Mouse (Mus musculus) MN1 (cell line): Measurements from ENCODE around the gene Agt.

Experiments
- DNase-seq: peaks from one replicate; pipeline ENCODE4 v3.0.0-alpha.2; 2016; ENCODE audit warnings: low spot score

Gene Agt

DNA sequence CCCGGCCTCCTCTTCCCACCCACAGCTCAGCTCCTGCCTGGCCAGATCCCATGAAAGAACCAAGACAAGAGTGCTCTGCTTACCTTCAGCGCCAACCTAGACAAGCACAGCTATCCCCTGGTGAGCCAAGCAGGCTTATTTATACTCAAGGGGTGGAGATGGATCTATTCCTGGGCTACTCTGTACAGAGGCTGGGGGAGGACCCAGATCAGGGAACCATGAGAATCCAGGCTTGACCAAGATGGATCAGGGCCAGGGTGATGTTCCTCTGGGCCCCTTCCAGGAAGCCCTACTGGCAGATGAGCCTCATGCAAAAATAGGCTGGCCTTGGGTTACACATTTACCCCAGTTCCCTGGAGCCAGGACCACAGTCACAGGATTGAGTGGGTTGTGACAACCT is at the start of gene Agt:
Gene Agt (minus strand): TSS at position 114 of the 400 bp plus-strand sequence.
- DNase-seq, result no peak

GRCm38 (mm10) chr8:124618252-124618651 is 48.7 kb upstream of the Agt start:
- no peak for DNase-seq

DNA sequence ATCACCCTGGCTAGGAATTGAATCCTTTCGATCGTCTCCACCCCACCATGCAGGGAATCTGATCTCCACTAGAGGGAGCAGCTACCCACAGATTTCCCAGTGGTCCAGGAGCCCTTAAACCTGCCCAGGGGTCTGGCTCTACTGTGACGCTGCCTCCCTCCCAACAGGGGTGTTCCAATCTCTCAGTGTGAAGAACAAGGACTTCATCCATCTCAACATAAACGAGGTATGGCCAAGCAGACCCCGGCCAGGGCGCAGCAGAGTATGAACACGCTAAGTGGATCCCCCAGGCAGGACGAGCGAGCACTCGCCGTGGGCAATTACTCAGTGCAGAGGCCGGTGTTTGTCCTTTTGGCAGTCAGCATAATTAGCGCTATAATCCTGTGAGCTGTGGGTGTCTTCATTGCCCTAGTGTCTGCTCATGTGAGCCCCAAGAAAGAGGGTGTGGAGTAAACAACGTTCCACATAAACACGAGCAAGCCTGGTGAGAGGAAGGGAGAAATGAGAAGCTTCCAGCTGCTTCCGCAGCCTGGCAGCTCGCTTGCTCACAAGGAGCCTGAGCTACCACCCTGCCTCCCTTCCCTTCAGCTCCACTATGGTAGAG is 47.9 kb upstream of the Agt start:
- peak; percentile 87 for DNase-seq

GRCm38 (mm10) chr8:124614325-124614724 is 44.8 kb upstream of the Agt start:
- DNase-seq, result no peak

DNA sequence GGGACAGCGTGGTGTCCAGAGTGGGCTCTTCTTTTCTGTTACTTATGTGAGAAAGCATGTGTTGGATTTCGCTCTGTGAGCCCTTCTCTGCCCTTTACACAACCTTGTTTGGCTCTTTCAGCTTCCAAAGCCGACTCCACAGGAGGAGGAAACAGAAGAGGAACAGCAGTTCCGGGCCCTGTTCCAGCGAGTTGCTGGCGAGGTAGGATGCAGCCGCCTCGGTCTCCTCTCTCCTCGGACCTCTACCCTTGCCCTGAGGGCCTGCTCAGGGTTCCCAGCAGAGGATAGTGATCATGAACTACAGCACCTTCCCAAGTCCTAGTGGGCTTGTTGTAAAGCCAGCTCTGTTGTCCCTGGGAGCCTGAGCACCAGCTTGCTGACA is 39.5 kb upstream of the Agt start:
- DNase-seq, result no peak

- DNase-seq, result no peak
Observed at GRCm38 (mm10) chr8:124608239-124608971, 38.9 kb upstream of the Agt start.

GRCm38 (mm10) chr8:124604066-124604465 is 34.6 kb upstream of the Agt start:
- DNase-seq, result no peak

GRCm38 (mm10) chr8:124589393-124589792 is 19.9 kb upstream of the Agt start:
- DNase-seq, result no peak

DNA sequence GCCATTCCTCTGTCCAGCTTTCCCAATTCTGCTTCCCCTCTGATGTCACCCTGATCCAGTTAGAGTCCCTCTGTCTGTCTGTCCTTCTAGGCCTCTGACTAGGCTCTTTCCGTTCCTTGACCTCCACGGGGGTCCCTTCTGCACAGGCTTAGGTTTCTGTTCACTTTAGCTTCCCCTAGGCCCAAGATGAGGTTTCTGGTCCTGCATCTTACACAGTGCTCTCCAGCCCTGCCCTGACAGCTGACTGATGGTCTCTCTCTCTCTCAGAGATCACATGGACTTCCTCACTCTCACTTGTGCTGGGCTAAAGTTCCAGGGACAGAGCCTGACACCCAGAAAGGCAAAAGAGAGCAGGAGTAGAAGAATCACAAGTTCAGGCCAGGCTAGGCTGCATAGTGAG is 17.1 kb upstream of the Agt start:
- DNase-seq, result no peak

GRCm38 (mm10) chr8:124585718-124586425 is 16.4 kb upstream of the Agt start:
- DNase-seq, result no peak

- DNase-seq, result no peak
Observed at GRCm38 (mm10) chr8:124576751-124577150, 7.2 kb upstream of the Agt start.

GRCm38 (mm10) chr8:124575811-124576210 is 6.3 kb upstream of the Agt start, which contains the start of gene Capn9:
TSS of gene Capn9 (plus strand) at chr8:124576111.
- no peak for DNase-seq

- peak; percentile 92 for DNase-seq
Observed at GRCm38 (mm10) chr8:124573552-124574340, 4.2 kb upstream of the Agt start.

- no peak for DNase-seq
Observed at GRCm38 (mm10) chr8:124572430-124572775, 2.9 kb upstream of the Agt start.

DNA sequence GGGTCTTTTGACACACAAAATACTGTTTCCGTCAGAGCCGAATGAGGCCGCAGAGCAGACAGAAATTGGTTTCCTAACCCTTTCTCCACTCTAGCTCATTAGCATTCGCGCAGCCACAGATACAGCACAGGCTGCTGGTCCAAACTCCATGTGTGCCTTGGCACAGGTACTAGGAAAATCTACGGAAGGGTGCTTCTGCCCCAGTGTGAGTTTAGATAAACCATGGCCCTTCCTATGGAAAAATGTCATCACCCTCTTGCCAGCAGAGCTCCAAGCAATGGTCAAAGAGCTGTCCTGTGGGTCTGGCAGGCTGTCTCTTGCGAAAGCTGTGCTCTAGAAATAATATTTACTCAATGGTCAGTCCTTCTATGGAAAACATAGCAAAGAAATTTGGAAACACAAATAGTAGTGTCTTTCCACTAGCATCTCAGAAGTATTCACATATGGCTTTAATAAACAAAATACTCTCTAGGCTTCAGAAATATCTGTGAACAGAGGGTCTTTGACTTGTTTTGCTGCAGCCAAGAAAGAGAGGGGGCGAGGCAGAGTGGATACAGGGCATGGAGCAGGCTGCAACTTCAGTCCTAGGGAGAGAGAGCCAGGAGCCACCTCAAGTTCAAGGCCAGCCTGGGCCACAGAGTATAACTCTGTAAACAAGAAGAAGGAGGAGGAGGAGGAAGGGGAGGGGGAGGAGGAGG is 2.4 kb upstream of the Agt start:
- no peak for DNase-seq

DNA sequence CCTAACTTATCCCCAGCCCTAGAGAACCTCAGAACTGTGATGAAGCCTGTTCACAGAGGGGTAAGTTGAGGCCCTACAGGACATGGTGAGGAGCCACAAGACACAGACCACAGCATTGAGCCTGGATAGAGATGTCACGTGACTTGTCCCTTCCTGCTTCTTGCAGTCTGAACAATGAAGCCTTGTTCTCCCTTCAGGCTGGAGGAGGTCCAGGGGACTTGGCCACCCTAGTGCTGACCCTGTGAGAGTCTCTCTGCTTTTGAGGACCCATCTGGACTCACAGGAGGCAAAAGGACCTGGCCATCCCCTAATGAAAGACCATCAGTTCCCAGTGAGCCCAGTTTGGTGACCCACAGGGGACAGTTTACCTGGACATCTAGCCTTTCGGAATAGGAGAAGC is 406 bp downstream of the Agt start:
- no peak for DNase-seq

DNA sequence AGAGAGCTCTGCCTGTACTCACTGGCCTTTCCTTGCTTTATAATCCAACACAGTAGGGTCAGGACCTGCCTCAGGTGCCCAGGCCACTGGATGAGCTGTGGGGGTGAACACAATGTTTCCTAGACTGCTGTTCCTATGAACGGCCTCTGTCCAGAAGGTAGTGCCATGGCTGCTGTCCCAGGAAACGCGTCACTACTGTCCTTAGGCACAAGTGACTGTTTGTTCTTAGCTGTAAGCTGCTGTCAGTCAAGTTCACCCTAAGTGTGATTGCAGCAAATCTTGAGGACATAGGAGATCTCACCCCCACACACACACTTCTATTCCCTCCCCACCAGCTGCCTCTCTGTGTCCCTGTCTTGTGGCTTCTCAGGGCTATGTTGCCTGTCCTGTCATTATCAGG is 1.9 kb downstream of the Agt start:
- DNase-seq, result no peak

DNA sequence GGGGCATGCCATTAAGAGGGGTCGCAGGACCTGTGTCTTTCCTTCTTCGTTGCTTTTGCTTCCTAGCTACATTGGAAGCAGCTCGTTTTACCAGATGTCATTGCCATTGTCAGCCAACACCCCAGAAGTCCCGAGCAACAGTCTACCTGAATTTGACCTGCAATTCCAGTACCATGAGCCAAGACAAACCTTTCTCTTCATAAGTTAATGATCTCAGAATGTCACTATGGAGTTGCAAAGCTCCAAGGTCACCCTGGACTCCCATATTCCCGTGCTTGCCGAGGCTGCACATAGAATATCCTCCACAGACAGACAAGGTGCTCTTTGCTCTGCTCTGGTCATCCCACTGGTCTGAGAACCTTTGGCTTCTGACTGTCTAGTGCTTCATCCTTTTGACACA is 2.4 kb downstream of the Agt start:
- DNase-seq, result no peak

GRCm38 (mm10) chr8:124557476-124557875 is 12.0 kb downstream of the Agt start:
- no peak for DNase-seq

DNA sequence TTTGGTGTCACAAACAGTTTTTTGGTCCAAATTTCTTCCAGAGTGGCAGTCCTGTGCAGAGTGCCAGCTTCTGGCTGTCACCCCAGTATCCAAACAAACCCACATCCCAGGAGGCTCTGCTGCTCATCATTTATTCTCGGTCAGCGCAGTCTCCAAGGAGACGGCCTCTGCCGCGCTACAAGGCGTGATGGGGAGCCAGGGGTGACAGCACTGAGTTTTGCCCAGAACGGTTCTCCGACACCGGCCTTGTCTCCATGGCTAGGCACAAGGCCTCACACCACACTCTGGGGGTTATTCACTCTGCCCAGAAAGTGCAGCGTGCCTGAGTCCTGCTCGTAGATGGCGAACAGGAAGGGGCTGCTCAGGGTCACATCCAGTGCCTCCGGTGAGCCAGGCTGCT is 12.8 kb downstream of the Agt start:
- no peak for DNase-seq

DNA sequence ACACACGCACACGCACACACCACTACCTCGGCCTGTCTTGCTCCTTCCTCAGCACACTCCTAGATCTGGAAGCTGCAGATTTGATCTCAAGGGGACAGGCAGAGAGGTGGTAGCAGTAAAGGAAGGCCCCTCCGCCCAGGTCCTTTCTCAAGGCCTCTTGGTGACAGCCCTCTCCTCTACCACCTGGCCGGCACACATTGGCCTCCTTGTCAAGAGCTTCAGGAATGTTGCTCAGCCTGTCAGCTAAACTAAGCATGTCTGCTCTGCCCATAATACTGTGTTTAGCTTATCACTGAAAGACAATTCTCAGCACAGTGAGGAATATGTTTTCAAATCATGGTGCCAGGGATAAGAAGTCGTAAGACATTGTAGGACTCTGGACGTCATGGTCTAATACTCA is 13.3 kb downstream of the Agt start:
- DNase-seq, result no peak
